Mouse (Mus musculus) gastrocnemius, adult 18-20 months (tissue): ENCODE measurements at regions not wholly inside any gene's neighbourhood (a gene's known extent, or its start where the extent isn't known, plus 50 kb on each side); places are given as distances from the start of the nearest gene placed in this dataset.

Source experiments
- DNase-seq: peaks from one replicate; pipeline ENCODE4 v3.0.0; 2021; ENCODE audit warnings: low spot score

- no peak for DNase-seq
Measured at GRCm38 (mm10) chr15:42301956-42302355, 2167.8 kb downstream of the 9330182O14Rik start.

GRCm38 (mm10) chr15:42304097-42304496, 2169.9 kb downstream of the 9330182O14Rik start:
- DNase-seq: no peak

GRCm38 (mm10) chr15:42309586-42309985, 2175.4 kb downstream of the 9330182O14Rik start:
- DNase-seq: peak; percentile 39

- DNase-seq: no peak
Measured at GRCm38 (mm10) chr15:42311166-42311565, 2177.0 kb downstream of the 9330182O14Rik start.

- no peak for DNase-seq
Measured at GRCm38 (mm10) chr15:42320349-42320748, 2186.2 kb downstream of the 9330182O14Rik start.

- no peak for DNase-seq
Measured at GRCm38 (mm10) chr15:42322940-42323339, 2188.8 kb downstream of the 9330182O14Rik start.

GRCm38 (mm10) chr15:42325221-42325620, 2191.1 kb downstream of the 9330182O14Rik start:
- no peak for DNase-seq

- peak; percentile 12 for DNase-seq
Measured at GRCm38 (mm10) chr15:42328535-42328934, 2194.4 kb downstream of the 9330182O14Rik start.

- DNase-seq: no peak
Measured at GRCm38 (mm10) chr15:42329742-42330141, 2195.6 kb downstream of the 9330182O14Rik start.

GRCm38 (mm10) chr15:42333642-42334041, 2199.5 kb downstream of the 9330182O14Rik start:
- DNase-seq: no peak

- no peak for DNase-seq
Measured at GRCm38 (mm10) chr15:42346131-42346530, 2212.0 kb downstream of the 9330182O14Rik start.

- DNase-seq: no peak
Measured at GRCm38 (mm10) chr15:42361871-42362270, 2227.7 kb downstream of the 9330182O14Rik start.

- DNase-seq: peak; percentile 9
Measured at GRCm38 (mm10) chr15:42364979-42365378, 2230.8 kb downstream of the 9330182O14Rik start.

GRCm38 (mm10) chr15:42366796-42367195, 2232.6 kb downstream of the 9330182O14Rik start:
- DNase-seq: peak; percentile 31

- no peak for DNase-seq
Measured at GRCm38 (mm10) chr15:42369603-42370002, 2235.4 kb downstream of the 9330182O14Rik start.

GRCm38 (mm10) chr15:42370044-42370443, 2235.9 kb downstream of the 9330182O14Rik start:
- DNase-seq: no peak

- DNase-seq: no peak
Measured at GRCm38 (mm10) chr15:42372704-42373286, 2238.6 kb downstream of the 9330182O14Rik start.
